Mouse (Mus musculus): ENCODE measurements around the gene Abcc10. TPM values are rescaled to one million over a fixed set of nuclear protein-coding genes. Genes with fewer than 3 reads are reported as not detected.

The Abcc10 gene
- polyA plus RNA-seq, 1 experiment from 2014 or later = 5.4 TPM

DNA sequence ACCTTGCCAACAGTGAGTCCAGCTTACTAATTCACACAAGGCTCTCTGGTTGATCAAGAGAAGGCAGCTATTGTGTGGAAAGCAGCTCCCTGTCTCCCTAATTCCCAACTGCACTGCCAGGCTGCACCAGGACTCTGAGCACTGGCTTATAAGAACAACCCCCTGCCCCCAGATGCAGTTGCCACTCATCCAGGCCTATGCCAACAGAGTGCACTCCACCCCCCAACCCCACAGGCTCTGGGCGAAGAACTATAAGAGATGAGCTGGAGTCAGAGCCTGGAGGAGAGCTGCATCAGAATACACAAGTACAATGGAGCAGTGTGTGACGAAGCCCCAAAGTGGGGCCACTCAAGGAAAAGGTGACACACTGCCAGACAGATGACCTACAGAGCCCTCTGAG, 56.1 kb downstream of the Abcc10 start:
- Histone ChIP-seq H3K9me3 (ENCODE audit: control insufficient read depth, low read length) (no peaks in the 10 kb centered on the region), H3K4me1 (replicated peaks; ENCODE audit: control insufficient read depth, insufficient read depth, low read length) (no peaks in the 10 kb centered on the region), H3K4me2 (ENCODE audit: low read length) (no peak overlapping the region), H3K36me3 (ENCODE audit: control insufficient read depth, insufficient read depth, low read length) (peaks cover 50% of the 10 kb centered on the region), H3K4me3 (ENCODE audit: low read depth, low read length) (no peak overlapping the region), H3K27ac (ENCODE audit: low read depth) (no peak overlapping the region), H3K27me3 (replicated peaks; ENCODE audit: control insufficient read depth, insufficient read depth, low read length) (no peaks in the 10 kb centered on the region), H3K9ac (ENCODE audit: low read length) (no peak overlapping the region)
- WGBS = 91% methylated on average over 2 of the region's 2 CpGs
- no peak for ATAC-seq (replicated peaks; ENCODE audit: low FRiP score, low TSS enrichment, low read depth)
- DNase-seq (ENCODE audit: low spot score) = no peak

DNA sequence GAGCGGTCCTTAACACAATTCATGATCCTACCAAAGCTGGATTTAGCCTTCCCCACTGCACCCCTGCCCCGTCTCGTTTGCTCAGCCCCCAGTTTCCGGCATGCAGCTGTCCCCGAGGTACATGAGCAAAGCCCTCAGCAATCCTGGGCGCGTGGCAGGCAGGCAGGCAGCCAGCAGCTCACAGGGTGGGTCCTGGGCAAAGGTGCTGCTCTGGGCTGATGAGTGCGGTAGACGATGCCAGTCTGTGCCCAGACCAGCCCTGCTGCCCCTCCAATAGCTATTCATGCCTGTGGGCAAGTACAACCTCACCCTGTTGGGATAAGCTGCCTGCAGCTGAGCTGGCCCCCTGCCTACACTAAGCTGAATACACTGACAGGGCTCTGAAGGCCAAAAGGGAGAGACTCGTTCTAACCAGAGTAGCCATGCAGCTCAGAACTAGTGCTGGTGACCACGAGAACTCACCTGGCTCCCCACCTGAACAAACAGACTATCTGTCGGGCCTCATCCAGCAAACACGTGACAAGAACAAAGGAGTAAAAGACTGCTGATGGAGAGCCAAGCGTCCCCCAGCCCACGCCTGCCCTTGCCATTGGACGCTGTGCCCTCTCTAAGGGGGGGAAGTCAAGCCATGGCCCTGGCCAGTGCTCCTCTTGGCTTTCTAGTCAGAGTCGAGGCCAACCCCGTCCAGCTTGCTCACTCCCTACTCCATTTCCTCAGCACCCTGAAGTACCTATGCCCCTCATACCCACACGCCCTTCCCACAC, 58.2 kb downstream of the Abcc10 start:
- Histone ChIP-seq H3K4me2 (ENCODE audit: low read length) (no peak overlapping the region), H3K9me3 (ENCODE audit: control insufficient read depth, low read length) (no peaks in the 10 kb centered on the region), H3K27ac (ENCODE audit: low read depth) (no peak overlapping the region), H3K4me1 (replicated peaks; ENCODE audit: control insufficient read depth, insufficient read depth, low read length) (no peaks in the 10 kb centered on the region), H3K27me3 (replicated peaks; ENCODE audit: control insufficient read depth, insufficient read depth, low read length) (no peaks in the 10 kb centered on the region), H3K36me3 (ENCODE audit: control insufficient read depth, insufficient read depth, low read length) (peaks cover 52% of the 10 kb centered on the region), H3K4me3 (ENCODE audit: low read depth, low read length) (no peak overlapping the region), H3K9ac (ENCODE audit: low read length) (no peak overlapping the region)
- 84% methylated on average over 19 of the region's 19 CpGs for WGBS
- ATAC-seq (replicated peaks; ENCODE audit: low FRiP score, low TSS enrichment, low read depth) (no peak), DNase-seq (ENCODE audit: low spot score) (no peak)

DNA sequence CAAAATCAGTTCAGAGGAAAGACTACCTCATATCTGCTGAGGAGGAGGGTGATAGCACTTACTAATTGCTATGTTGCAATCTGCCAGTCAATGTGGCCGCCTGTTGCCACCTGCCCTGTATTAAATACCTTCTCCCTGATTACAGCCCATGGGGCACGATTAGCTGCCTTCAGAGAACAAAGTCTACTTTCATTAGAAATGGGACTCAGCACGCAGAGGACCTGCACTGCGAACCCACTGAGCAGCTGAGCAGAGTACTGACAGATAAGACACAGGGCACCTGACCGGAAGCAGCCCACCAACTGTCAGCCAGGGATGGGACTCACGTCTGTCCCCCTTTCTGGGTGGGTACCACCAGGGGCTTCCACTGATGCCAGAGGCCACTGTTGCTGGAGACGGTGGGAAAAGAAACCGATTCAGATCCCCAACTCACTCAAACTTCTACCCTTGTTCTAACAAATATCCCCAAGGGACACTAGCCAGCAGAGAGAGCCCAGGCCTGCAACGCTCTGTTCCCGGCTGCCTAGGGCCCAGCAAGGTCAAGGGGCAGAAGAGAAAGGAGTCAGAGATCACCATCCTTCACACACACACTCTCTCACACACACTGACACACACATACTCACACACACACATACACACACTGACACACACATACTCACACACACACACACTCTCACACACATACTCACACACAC, 60.0 kb downstream of the Abcc10 start:
- no peak for DNase-seq (ENCODE audit: low spot score)
- no peak overlapping the region for H3K4me3 ChIP-seq (ENCODE audit: low read depth, low read length)
- H3K9ac ChIP-seq (ENCODE audit: low read length) = no peak overlapping the region
- H3K4me2 ChIP-seq (ENCODE audit: low read length) = no peak overlapping the region
- H3K27ac ChIP-seq (ENCODE audit: low read depth) = no peak overlapping the region
- no peaks in the 10 kb centered on the region for H3K4me1 ChIP-seq (replicated peaks; ENCODE audit: control insufficient read depth, insufficient read depth, low read length)
- no peaks in the 10 kb centered on the region for H3K27me3 ChIP-seq (replicated peaks; ENCODE audit: control insufficient read depth, insufficient read depth, low read length)
- WGBS = 76% methylated on average over 10 of the region's 10 CpGs
- no peak for ATAC-seq (replicated peaks; ENCODE audit: low FRiP score, low TSS enrichment, low read depth)
- H3K9me3 ChIP-seq (ENCODE audit: control insufficient read depth, low read length) = no peaks in the 10 kb centered on the region
- peaks cover 66% of the 10 kb centered on the region for H3K36me3 ChIP-seq (ENCODE audit: control insufficient read depth, insufficient read depth, low read length)

DNA sequence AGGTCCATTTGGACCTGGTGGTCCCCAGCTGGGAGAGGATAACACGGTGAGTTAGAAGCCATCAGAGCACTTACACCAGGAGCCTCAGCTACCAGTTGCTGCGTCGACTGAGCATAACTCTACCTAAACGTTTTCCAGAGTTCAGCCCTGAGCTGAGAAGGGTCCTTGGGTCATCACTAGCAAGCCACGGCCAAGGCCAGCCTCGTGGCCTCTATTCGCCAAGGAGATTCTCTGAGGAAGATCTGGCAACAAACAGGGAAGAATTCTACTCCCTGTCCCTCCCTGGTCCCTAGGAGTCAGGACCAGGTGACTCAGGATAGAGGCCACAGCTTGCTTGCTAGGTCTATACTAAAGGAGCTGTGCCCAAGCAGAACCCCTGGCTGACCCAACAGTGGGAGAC, 60.6 kb downstream of the Abcc10 start:
- no peak overlapping the region for H3K4me2 ChIP-seq (ENCODE audit: low read length)

DNA sequence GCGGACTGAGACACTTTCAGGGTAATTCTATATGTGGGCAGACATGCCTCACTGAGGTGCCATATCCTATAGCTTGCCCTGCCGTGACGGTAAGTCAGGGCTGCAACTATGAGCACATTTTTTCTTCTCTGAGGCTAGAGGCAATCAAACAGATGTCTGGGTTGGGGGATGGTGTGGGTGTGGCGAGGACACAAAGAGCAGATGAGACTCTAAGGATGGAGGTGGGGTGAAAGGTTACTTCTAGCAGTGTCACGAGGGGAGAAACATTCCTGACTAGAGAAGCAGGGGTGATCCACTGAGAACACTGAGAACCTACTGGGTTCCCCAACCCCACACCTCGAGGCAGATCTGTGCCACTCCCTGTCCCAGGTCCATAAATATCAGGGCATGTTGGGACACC, 61.2 kb downstream of the Abcc10 start:
- DNase-seq (ENCODE audit: low spot score) (no peak), ATAC-seq (replicated peaks; ENCODE audit: low FRiP score, low TSS enrichment, low read depth) (no peak)
- no peak overlapping the region for H3K9ac ChIP-seq (ENCODE audit: low read length)
- no peak overlapping the region for H3K4me2 ChIP-seq (ENCODE audit: low read length)
- no peak overlapping the region for H3K27ac ChIP-seq (ENCODE audit: low read depth)
- no peak overlapping the region for H3K4me3 ChIP-seq (ENCODE audit: low read depth, low read length)
- no peaks in the 10 kb centered on the region for H3K27me3 ChIP-seq (replicated peaks; ENCODE audit: control insufficient read depth, insufficient read depth, low read length)
- H3K36me3 ChIP-seq (ENCODE audit: control insufficient read depth, insufficient read depth, low read length) = peaks cover 72% of the 10 kb centered on the region
- H3K4me1 ChIP-seq (replicated peaks; ENCODE audit: control insufficient read depth, insufficient read depth, low read length) = no peaks in the 10 kb centered on the region
- H3K9me3 ChIP-seq (ENCODE audit: control insufficient read depth, low read length) = no peaks in the 10 kb centered on the region
- WGBS = 45% methylated on average over 6 of the region's 6 CpGs

More for the DNA sequence above, 60.6 kb downstream of the Abcc10 start:
- H3K36me3 ChIP-seq (ENCODE audit: control insufficient read depth, insufficient read depth, low read length) = peaks cover 70% of the 10 kb centered on the region
- H3K9me3 ChIP-seq (ENCODE audit: control insufficient read depth, low read length) = no peaks in the 10 kb centered on the region
- DNase-seq (ENCODE audit: low spot score) (no peak), ATAC-seq (replicated peaks; ENCODE audit: low FRiP score, low TSS enrichment, low read depth) (no peak)
- H3K9ac ChIP-seq (ENCODE audit: low read length) = no peak overlapping the region
- H3K4me3 ChIP-seq (ENCODE audit: low read depth, low read length) = no peak overlapping the region
- WGBS = 74% methylated on average over 7 of the region's 7 CpGs
- no peaks in the 10 kb centered on the region for H3K27me3 ChIP-seq (replicated peaks; ENCODE audit: control insufficient read depth, insufficient read depth, low read length)
- H3K4me1 ChIP-seq (replicated peaks; ENCODE audit: control insufficient read depth, insufficient read depth, low read length) = no peaks in the 10 kb centered on the region
- no peak overlapping the region for H3K27ac ChIP-seq (ENCODE audit: low read depth)

DNA sequence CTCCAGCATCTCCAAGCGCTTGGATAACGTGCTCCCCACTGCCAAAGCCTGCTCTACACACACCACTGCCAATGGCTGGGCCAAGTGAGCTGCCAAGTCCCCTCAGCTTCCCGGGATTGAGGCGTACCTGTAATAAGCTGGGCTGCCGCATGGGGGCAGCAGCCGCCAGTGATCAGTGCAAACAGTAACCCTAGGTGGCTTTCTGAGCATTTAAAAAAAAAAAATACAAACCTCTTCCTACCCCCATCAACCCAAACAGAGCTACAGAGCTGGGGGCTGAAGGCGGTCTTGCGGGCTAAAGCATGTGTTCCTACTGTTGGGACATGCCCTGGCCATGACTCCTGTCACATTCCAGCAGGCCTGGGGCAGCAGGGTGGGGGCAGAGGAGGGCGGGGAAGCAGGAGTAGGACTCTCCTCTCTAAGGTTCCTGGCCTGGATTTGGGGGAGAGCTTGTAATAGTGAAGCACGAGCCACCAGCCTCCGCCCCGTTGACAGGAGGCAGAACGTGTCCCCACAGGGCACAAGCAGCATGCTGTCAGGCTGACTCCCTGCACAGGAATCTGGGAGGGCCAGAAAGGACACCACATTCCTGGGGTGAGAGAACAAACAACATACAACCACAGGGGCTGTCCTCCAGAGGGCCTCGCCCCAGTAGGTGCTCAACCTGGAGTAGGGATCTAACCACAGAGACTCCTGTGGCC, 62.1 kb downstream of the Abcc10 start:
- peak; percentile 94 for DNase-seq (ENCODE audit: low spot score)
- 25% methylated on average over 14 of the region's 14 CpGs for WGBS

DNA sequence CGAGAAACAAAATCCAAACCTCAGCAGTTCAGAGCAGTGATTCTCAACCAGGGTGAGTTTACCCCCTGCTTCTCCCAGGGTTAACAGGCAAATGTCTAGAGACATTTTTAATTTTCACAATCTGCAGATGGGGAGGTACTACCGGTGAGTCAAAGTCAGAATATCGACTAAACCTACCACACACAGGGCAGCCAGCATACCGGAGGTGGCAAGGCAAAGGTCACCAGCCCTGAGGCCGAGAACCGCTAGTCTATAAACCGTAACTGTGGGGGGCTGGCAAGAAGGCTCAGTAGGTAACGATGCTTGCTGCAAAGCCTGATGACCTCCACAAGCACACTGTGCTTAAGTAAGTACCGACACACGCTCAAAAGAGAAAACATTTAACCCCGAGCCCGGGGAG, 62.6 kb downstream of the Abcc10 start:
- no peaks in the 10 kb centered on the region for H3K9me3 ChIP-seq (ENCODE audit: control insufficient read depth, low read length)
- H3K4me2 ChIP-seq (ENCODE audit: low read length) = no peak overlapping the region
- peak; percentile 59 for DNase-seq (ENCODE audit: low spot score)
- H3K4me3 ChIP-seq (ENCODE audit: low read depth, low read length) = no peak overlapping the region
- no peak overlapping the region for H3K9ac ChIP-seq (ENCODE audit: low read length)
- H3K27ac ChIP-seq (ENCODE audit: low read depth) = no peak overlapping the region
- WGBS = 87% methylated on average over 12 of the region's 12 CpGs
- peaks cover 70% of the 10 kb centered on the region for H3K36me3 ChIP-seq (ENCODE audit: control insufficient read depth, insufficient read depth, low read length)
- no peaks in the 10 kb centered on the region for H3K4me1 ChIP-seq (replicated peaks; ENCODE audit: control insufficient read depth, insufficient read depth, low read length)
- no peak for ATAC-seq (replicated peaks; ENCODE audit: low FRiP score, low TSS enrichment, low read depth)
- H3K27me3 ChIP-seq (replicated peaks; ENCODE audit: control insufficient read depth, insufficient read depth, low read length) = no peaks in the 10 kb centered on the region

More for the DNA sequence above, 62.1 kb downstream of the Abcc10 start:
- ATAC-seq (replicated peaks; ENCODE audit: low FRiP score, low TSS enrichment, low read depth) = peak; percentile 54; the same call in 1 of the 2 replicates
- H3K4me1 ChIP-seq (replicated peaks; ENCODE audit: control insufficient read depth, insufficient read depth, low read length) = no peaks in the 10 kb centered on the region
- H3K4me3 ChIP-seq (ENCODE audit: low read depth, low read length) = no peak overlapping the region
- no peak overlapping the region for H3K27ac ChIP-seq (ENCODE audit: low read depth)
- H3K4me2 ChIP-seq (ENCODE audit: low read length) = no peak overlapping the region
- no peaks in the 10 kb centered on the region for H3K27me3 ChIP-seq (replicated peaks; ENCODE audit: control insufficient read depth, insufficient read depth, low read length)
- no peak overlapping the region for H3K9ac ChIP-seq (ENCODE audit: low read length)
- peaks cover 72% of the 10 kb centered on the region for H3K36me3 ChIP-seq (ENCODE audit: control insufficient read depth, insufficient read depth, low read length)
- H3K9me3 ChIP-seq (ENCODE audit: control insufficient read depth, low read length) = no peaks in the 10 kb centered on the region

DNA sequence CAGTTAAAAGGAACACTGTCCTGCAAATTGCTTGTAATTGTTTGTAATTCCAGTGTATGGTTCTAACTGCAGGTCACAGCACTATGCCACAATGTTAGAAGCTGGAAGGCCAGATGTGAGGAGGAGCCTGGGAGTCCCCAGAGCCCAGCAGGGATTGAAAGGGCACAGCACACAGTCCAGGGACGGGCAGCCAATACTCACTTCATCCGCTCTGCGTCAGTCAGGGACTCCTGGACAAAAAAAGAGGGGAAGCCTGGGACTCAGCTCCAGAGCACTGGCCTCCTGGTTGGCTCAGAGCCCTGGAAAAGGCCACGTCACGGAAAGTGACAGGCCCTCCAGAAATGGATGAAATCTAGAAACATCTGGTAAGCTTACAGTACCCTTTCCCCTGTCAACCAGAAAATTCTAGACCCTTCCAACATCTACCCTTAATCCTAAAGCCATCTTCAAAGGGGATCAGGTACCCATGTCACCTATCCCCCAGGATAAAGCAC, 65.9 kb downstream of the Abcc10 start:
- no peak for ATAC-seq (replicated peaks; ENCODE audit: low FRiP score, low TSS enrichment, low read depth)
- Histone ChIP-seq H3K27me3 (replicated peaks; ENCODE audit: control insufficient read depth, insufficient read depth, low read length) (no peaks in the 10 kb centered on the region), H3K9me3 (ENCODE audit: control insufficient read depth, low read length) (no peaks in the 10 kb centered on the region), H3K4me3 (ENCODE audit: low read depth, low read length) (no peak overlapping the region), H3K4me1 (replicated peaks; ENCODE audit: control insufficient read depth, insufficient read depth, low read length) (no peaks in the 10 kb centered on the region), H3K9ac (ENCODE audit: low read length) (no peak overlapping the region), H3K27ac (ENCODE audit: low read depth) (no peak overlapping the region), H3K36me3 (ENCODE audit: control insufficient read depth, insufficient read depth, low read length) (peaks cover 82% of the 10 kb centered on the region), H3K4me2 (ENCODE audit: low read length) (no peak overlapping the region)
- 91% methylated on average over 5 of the region's 5 CpGs for WGBS
- DNase-seq (ENCODE audit: low spot score) = no peak
